Mouse (Mus musculus) lung, embryonic 14.5 days (tissue): Measurements from ENCODE around the gene Smco2. TPM values are rescaled to one million over a fixed set of nuclear protein-coding genes. Genes with fewer than 3 reads are reported as not detected.

Source experiments
- ATAC-seq: fragments of 200-750 bp; cut with Nextera tagmentation; 2 replicates; pipeline ENCODE4 v1.8.0; 2017; ENCODE audit warnings: mild to moderate bottlenecking, moderate TSS enrichment, moderate library complexity; ENCODE audit not compliant: insufficient read depth
- DNase-seq: peaks from one replicate; pipeline ENCODE4 v3.0.0-alpha.2; 2015
- H3K27ac ChIP-seq: fragments of 300-500 bp; sonication (generic); 2 replicates; pipeline ENCODE4 v1.5.1; 2014; ENCODE audit warnings: low read depth, mild to moderate bottlenecking, moderate library complexity
- H3K27me3 ChIP-seq: fragments of 300-500 bp; sonication (generic); 2 replicates; pipeline ENCODE4 v1.6.1; 2014; ENCODE audit warnings: low read length, control low read depth; ENCODE audit not compliant: insufficient read depth
- H3K36me3 ChIP-seq: fragments of 300-500 bp; sonication (generic); 2 replicates; pipeline ENCODE4 v1.6.1; 2014; ENCODE audit warnings: control low read depth; ENCODE audit not compliant: insufficient read depth
- H3K4me1 ChIP-seq: fragments of 300-500 bp; sonication (generic); 2 replicates; pipeline ENCODE4 v1.6.1; 2014; ENCODE audit warnings: antibody characterized with exemption, control low read depth; ENCODE audit not compliant: insufficient read depth
- H3K4me2 ChIP-seq: fragments of 300-500 bp; sonication (generic); 2 replicates; pipeline ENCODE4 v1.6.1; 2014; ENCODE audit warnings: mild to moderate bottlenecking
- H3K4me3 ChIP-seq: fragments of 300-500 bp; sonication (generic); 2 replicates; pipeline ENCODE4 v1.5.1; 2014; ENCODE audit warnings: low read depth, low read length
- H3K9ac ChIP-seq: fragments of 300-500 bp; sonication (generic); 2 replicates; pipeline ENCODE4 v1.6.1; 2014
- H3K9me3 ChIP-seq: fragments of 300-500 bp; sonication (generic); 2 replicates; pipeline ENCODE4 v1.6.1; 2016; ENCODE audit warnings: low read depth, low read length, control low read depth
- CTCF ChIP-seq: IDR thresholded peaks from 2 replicates; pipeline ENCODE4 v1.5.1; 2016; ENCODE audit warnings: antibody characterized with exemption, low read depth
- WGBS: fragments of 180-500 bp; shearing (Covaris S2); extraction: QIAGEN DNeasy Blood & Tissue Kit; methylation state at CpG from one replicate; pipeline ENCODE4 v1.1.7; 2014; 5-methylcytosine and 5-hydroxymethylcytosine counted together
- polyA plus RNA-seq: library from polyadenylated mRNA; unstranded; fragments of >200 nt; fragmentation: Nextera tagmentation; extraction: Ambion mirVana; gene quantifications from 2 replicates; pipeline ENCODE4 v1.2.1, GENCODE M21; 2014

The Smco2 gene
- polyA plus RNA-seq, 1 experiment from 2014 or later = not detected

DNA sequence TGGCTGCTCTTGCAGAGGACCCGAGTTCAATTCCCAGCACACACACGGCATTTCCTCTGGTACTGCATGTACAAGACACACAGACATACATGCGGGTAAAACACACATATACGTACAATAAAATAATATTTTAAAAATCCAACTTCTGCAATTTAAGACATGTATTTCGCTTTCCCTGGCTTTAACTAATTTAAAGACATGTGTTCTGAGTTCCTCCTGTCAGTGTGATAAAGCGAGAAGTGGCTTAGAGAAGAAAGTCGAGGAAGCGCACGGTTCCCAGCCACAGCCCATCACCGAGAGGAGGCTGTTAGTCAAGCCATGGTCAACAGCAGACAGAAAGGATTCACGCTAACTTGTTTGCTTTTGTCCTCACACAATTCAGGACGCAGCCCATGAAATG is 18.6 kb upstream of the Smco2 start:
- Histone ChIP-seq H3K9me3 (no peaks in the 10 kb centered on the region), H3K36me3 (0 out of 2 replicates have a peak, but pooled peaks cover 7% of the 10 kb centered on the region), H3K27me3 (no peaks in the 10 kb centered on the region), H3K4me1 (no peaks in the 10 kb centered on the region), H3K4me3 (no peak overlapping the region), H3K4me2 (no peak overlapping the region), H3K9ac (no peak overlapping the region), H3K27ac (no peak overlapping the region)
- WGBS = 88% methylated on average over 12 of the region's 12 CpGs
- no peak for ATAC-seq
- TF ChIP-seq CTCF = no peak
- DNase-seq = no peak

DNA sequence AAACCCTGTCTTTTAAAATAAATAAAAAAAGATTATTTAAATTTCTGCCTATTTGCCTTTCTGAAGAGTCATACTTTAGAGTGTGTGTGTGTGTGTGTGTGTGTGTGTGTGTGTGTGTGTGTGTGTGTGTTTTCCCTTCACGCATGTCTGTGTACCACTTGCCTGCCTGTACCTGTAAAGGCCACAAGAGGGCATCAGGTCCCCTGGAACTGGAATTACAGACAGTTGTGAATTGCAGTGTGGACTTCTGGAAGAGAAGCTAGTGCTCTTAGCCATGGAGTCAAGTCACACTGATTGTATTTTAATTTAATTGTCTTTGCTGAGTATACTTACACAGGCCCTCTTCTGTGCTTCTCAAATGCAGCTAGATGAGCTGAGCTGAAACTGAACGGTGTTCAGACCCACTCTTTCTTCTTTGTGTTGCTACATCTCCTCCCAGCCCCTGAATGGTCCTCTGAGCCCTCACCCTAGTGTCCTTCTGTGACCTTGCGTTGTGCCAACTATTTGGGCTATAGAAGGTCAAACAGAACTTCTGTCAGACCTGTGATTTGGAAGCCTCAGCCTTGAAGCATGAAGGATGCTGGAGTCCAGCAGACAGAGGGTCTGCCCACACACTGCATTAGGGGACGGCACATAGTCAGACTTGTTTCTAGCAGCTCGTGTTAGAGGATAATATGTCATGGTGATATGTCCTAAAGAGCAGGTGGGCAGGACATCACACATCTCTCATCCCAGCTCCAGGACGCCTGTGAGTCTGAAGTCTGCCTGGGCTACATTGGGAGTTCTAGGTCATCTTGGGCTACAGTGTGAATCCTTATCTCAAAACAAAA is 16.2 kb upstream of the Smco2 start:
- peak; percentile 85 for DNase-seq
- Histone ChIP-seq H3K4me2 (no peak overlapping the region), H3K9me3 (no peaks in the 10 kb centered on the region), H3K27me3 (no peaks in the 10 kb centered on the region), H3K4me3 (no peak overlapping the region), H3K9ac (no peak overlapping the region), H3K4me1 (no peaks in the 10 kb centered on the region), H3K36me3 (0 out of 2 replicates have a peak, but pooled peaks cover 7% of the 10 kb centered on the region), H3K27ac (no peak overlapping the region)
- peak; percentile 92 for TF ChIP-seq CTCF
- WGBS = 57% methylated on average over 6 of the region's 6 CpGs
- peak; percentile 61; the same call in 1 of the 2 replicates for ATAC-seq

DNA sequence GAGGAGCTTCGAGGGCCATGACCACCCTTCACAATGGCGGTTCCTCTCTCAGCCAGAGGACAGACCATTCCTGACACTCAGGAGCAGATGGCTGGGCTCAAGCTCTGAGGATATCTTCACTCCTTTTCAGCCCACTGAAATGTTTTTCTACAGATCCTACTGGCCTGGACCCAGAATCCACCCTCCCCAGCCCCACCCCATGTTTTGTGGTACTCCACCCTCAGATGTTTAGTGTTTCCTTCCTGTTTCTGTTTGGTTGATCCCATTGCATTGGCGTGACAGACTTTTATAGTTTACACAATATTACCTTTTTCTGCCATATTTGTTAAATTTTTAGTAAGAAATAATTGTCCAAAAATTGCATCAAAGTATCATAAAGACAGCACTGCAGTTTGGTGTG is 15.6 kb upstream of the Smco2 start:
- Histone ChIP-seq H3K36me3 (0 out of 2 replicates have a peak, but pooled peaks cover 7% of the 10 kb centered on the region), H3K9ac (no peak overlapping the region), H3K4me1 (no peaks in the 10 kb centered on the region), H3K27ac (no peak overlapping the region), H3K27me3 (no peaks in the 10 kb centered on the region), H3K4me2 (no peak overlapping the region), H3K9me3 (no peaks in the 10 kb centered on the region), H3K4me3 (no peak overlapping the region)
- ATAC-seq (peak; percentile 2; the same call in 1 of the 2 replicates), DNase-seq (no peak)
- TF ChIP-seq CTCF = no peak
- WGBS = 63% methylated on average over 3 of the region's 3 CpGs

DNA sequence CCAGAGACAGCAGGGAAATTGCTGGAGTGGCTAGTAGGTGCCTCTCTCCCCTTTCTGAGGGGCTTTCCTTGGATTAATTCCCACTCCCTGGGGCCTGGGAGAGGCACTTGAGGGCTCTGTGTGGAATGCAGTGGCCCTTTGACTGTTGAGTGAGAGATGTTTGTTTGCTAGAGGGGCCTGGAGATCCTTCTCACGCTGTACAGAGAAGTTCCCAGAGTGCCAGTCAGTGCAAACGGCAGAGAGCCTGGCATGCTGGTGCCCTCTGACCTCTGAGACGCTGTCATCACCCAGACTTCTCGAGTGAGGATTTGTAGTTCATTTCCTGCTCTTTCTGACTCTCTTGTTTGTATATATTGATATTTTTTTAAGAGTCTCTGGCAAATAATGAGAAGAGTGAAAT is 14.1 kb upstream of the Smco2 start:
- Histone ChIP-seq H3K4me2 (no peak overlapping the region), H3K27me3 (no peaks in the 10 kb centered on the region), H3K9me3 (no peaks in the 10 kb centered on the region), H3K4me3 (no peak overlapping the region), H3K36me3 (0 out of 2 replicates have a peak, but pooled peaks cover 7% of the 10 kb centered on the region), H3K27ac (peak overlapping the region; percentile 54; the same call in 1 of the 2 replicates), H3K9ac (no peak overlapping the region), H3K4me1 (no peaks in the 10 kb centered on the region)
- ATAC-seq = peak; percentile 61; the same call in 1 of the 2 replicates
- DNase-seq = peak; percentile 44
- WGBS = 4% methylated on average over 4 of the region's 4 CpGs
- no peak for TF ChIP-seq CTCF

DNA sequence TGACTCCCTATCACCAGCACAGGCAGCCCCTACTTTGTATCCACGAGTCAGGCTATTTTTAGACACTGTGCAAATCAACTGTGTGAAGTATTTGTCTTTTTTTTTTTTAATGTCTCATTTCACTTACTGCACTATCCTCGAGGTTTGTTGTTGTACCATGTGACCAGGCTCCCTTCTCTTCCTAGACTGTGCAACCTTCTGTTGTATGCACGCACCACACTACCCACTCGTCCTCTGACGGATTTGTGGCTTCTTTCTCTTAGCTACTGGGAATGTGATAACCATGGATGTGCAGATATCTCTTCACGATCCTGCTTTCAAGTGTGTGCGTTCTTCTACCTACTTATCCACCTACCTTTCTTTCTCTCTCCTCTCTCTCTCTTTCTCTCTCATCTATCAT is 12.6 kb upstream of the Smco2 start:
- Histone ChIP-seq H3K9me3 (no peaks in the 10 kb centered on the region), H3K9ac (no peak overlapping the region), H3K4me2 (no peak overlapping the region), H3K36me3 (no peaks in the 10 kb centered on the region), H3K4me3 (no peak overlapping the region), H3K4me1 (no peaks in the 10 kb centered on the region), H3K27ac (no peak overlapping the region), H3K27me3 (no peaks in the 10 kb centered on the region)
- no peak for TF ChIP-seq CTCF
- ATAC-seq = no peak
- 61% methylated on average over 7 of the region's 7 CpGs for WGBS
- DNase-seq = no peak

DNA sequence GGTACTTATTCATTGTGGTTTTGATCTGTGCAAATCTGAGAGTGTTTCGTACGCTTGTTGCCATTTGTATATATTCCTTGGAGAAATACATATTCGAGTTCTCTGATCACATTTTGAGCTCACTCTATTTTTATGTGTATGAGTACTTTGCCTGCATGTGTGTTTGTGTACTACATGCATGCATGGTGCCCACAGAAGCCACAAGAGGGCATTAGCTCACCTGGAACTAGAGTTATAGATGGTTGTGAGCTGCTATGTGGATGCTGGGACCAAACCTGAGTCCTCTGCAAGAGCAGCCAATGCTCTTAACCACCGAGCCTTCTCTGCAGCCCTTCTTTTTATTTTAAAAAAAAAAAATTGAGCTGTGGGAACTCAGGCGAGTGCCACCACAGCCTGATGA is 11.5 kb upstream of the Smco2 start:
- no peak for TF ChIP-seq CTCF
- no peaks in the 10 kb centered on the region for H3K4me1 ChIP-seq
- H3K27ac ChIP-seq = no peak overlapping the region
- no peaks in the 10 kb centered on the region for H3K36me3 ChIP-seq
- H3K9me3 ChIP-seq = no peaks in the 10 kb centered on the region
- WGBS = 91% methylated on average over 5 of the region's 5 CpGs
- H3K9ac ChIP-seq = no peak overlapping the region
- ATAC-seq (no peak), DNase-seq (no peak)
- no peak overlapping the region for H3K4me2 ChIP-seq
- H3K27me3 ChIP-seq = no peaks in the 10 kb centered on the region
- no peak overlapping the region for H3K4me3 ChIP-seq

DNA sequence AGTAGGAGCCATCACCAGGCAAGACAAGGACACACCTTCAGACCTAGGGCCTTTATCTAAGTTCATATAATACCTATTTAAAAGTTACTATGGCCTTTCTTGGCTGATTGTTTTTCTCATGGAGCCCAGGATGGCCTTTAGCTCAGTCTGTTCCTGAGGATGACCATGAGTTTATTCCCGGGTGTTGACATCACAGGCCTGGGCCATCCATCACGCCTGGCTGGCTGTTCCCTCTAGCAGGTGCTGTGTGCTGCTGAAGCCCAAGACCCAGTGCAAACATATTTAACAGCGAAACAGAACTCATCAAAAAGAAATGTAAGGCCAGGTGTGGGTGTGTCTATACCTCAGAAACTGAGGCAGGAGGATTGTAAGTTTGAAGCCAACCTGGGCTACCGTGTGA is 11.0 kb upstream of the Smco2 start:
- DNase-seq = no peak
- Histone ChIP-seq H3K4me2 (no peak overlapping the region), H3K4me3 (no peak overlapping the region), H3K9ac (no peak overlapping the region), H3K27ac (no peak overlapping the region), H3K9me3 (no peaks in the 10 kb centered on the region), H3K27me3 (no peaks in the 10 kb centered on the region), H3K36me3 (no peaks in the 10 kb centered on the region), H3K4me1 (no peaks in the 10 kb centered on the region)
- ATAC-seq = no peak
- TF ChIP-seq CTCF = no peak
- 70% methylated on average over 4 of the region's 4 CpGs for WGBS
